Mouse (Mus musculus) intestine, postnatal 0 days (tissue): ENCODE data around the gene P4hb. TPM values are rescaled to one million over a fixed set of nuclear protein-coding genes. Genes with fewer than 3 reads are reported as not detected.
A peak's percentile ranks its signal among the peaks of the same experiment; 100 is the strongest.
"Not testable (repeated sequence)": the region's sequence is repeated elsewhere in the genome, so short reads cannot be mapped to it uniquely, and the experiment has no call there.

ENCODE experiments used
- ATAC-seq: fragments of 200-750 bp; cut with Nextera tagmentation; 2 replicates; pipeline ENCODE4 v1.8.0; 2017; ENCODE audit warnings: mild to moderate bottlenecking, moderate TSS enrichment, moderate library complexity
- H3K27ac ChIP-seq: fragments of 300-500 bp; sonication (generic); 2 replicates; pipeline ENCODE4 v1.5.1; 2014; ENCODE audit warnings: mild to moderate bottlenecking, low read depth, low read length, moderate library complexity
- H3K27me3 ChIP-seq: fragments of 300-500 bp; sonication (generic); replicated peaks from 2 replicates; pipeline ENCODE4 v1.6.1; 2014; ENCODE audit warnings: low read length, mixed read lengths; ENCODE audit not compliant: control insufficient read depth, insufficient read depth
- H3K36me3 ChIP-seq: fragments of 300-500 bp; sonication (generic); 2 replicates; pipeline ENCODE4 v1.6.1; 2014; ENCODE audit warnings: mild to moderate bottlenecking, moderate library complexity; ENCODE audit not compliant: control insufficient read depth, insufficient read depth
- H3K4me1 ChIP-seq: fragments of 300-500 bp; sonication (generic); replicated peaks from 2 replicates; pipeline ENCODE4 v1.6.1; 2014; ENCODE audit warnings: antibody characterized with exemption, low read length, mixed read lengths; ENCODE audit not compliant: control insufficient read depth, insufficient read depth
- H3K4me2 ChIP-seq: fragments of 300-500 bp; sonication (generic); replicated peaks from 2 replicates; pipeline ENCODE4 v1.6.1; 2014; ENCODE audit warnings: low read depth, mild to moderate bottlenecking, moderate library complexity
- H3K4me3 ChIP-seq: fragments of 300-500 bp; sonication (generic); 2 replicates; pipeline ENCODE4 v1.5.1; 2014; ENCODE audit warnings: low read depth, low read length
- H3K9ac ChIP-seq: fragments of 300-500 bp; sonication (generic); 2 replicates; pipeline ENCODE4 v1.6.1; 2014; ENCODE audit warnings: mild to moderate bottlenecking, low read depth, low read length
- H3K9me3 ChIP-seq: fragments of 300-500 bp; sonication (generic); 2 replicates; pipeline ENCODE4 v1.6.1; 2016; ENCODE audit warnings: mixed run types; ENCODE audit not compliant: control insufficient read depth
- CTCF ChIP-seq: sonication (generic); IDR thresholded peaks from 2 replicates; pipeline ENCODE4 v1.5.1; 2016; ENCODE audit warnings: low read depth, mild to moderate bottlenecking, control low read depth, antibody characterized with exemption, moderate library complexity
- WGBS: fragments of 180-500 bp; shearing (Covaris S2); extraction: QIAGEN DNeasy Blood & Tissue Kit; methylation state at CpG from one replicate; pipeline ENCODE4 v1.1.7; 2014; 5-methylcytosine and 5-hydroxymethylcytosine counted together
- polyA plus RNA-seq: library from polyadenylated mRNA; unstranded; fragments of >200 nt; fragmentation: Nextera tagmentation; extraction: Ambion mirVana; gene quantifications from 2 replicates; pipeline ENCODE4 v1.2.1, GENCODE M21; 2015

The P4hb gene
- polyA plus RNA-seq, 1 experiment from 2014 or later = 2,539 TPM

GRCm38 (mm10) chr11:120571122-120571521 lies 1.9 kb downstream of the P4hb start:
- TF ChIP-seq CTCF = no peak
- Histone ChIP-seq H3K4me1 (0 out of 2 replicates have a peak, but pooled peaks cover 8% of the 10 kb centered on the region), H3K9me3 (no peaks in the 10 kb centered on the region), H3K36me3 (peaks cover 50% of the 10 kb centered on the region), H3K27ac (peak overlapping the region; percentile 83), H3K4me2 (peak overlapping the region; percentile 69), H3K9ac (peak overlapping the region; percentile 98), H3K27me3 (no peaks in the 10 kb centered on the region), H3K4me3 (peak overlapping the region; percentile 92)
- 56% methylated on average over 3 of the region's 3 CpGs for WGBS
- peak; percentile 6; the same call in 1 of the 2 replicates for ATAC-seq

GRCm38 (mm10) chr11:120568324-120568723 lies 4.7 kb downstream of the P4hb start:
- H3K9ac ChIP-seq = 0 out of 2 replicates have a peak overlapping the region, but pooled peaks have one; percentile 11
- no peak overlapping the region for H3K4me3 ChIP-seq
- no peaks in the 10 kb centered on the region for H3K27me3 ChIP-seq
- 0 out of 2 replicates have a peak, but pooled peaks cover 7% of the 10 kb centered on the region for H3K4me1 ChIP-seq
- ATAC-seq = no peak
- H3K4me2 ChIP-seq = peak overlapping the region; percentile 38; the same call in 1 of the 2 replicates
- H3K9me3 ChIP-seq = no peaks in the 10 kb centered on the region
- H3K36me3 ChIP-seq = peaks cover 77% of the 10 kb centered on the region
- H3K27ac ChIP-seq = peak overlapping the region; percentile 54
- 83% methylated on average over 6 of the region's 6 CpGs for WGBS
- TF ChIP-seq CTCF = no peak

GRCm38 (mm10) chr11:120565114-120565513 lies 7.9 kb downstream of the P4hb start:
- H3K4me1 ChIP-seq = 0 out of 2 replicates have a peak, but pooled peaks cover 4% of the 10 kb centered on the region
- H3K4me2 ChIP-seq = no peak overlapping the region
- no peaks in the 10 kb centered on the region for H3K27me3 ChIP-seq
- H3K4me3 ChIP-seq = no peak overlapping the region
- no peak for ATAC-seq
- no peak overlapping the region for H3K9ac ChIP-seq
- no peak for TF ChIP-seq CTCF
- peaks cover 95% of the 10 kb centered on the region for H3K36me3 ChIP-seq
- 0 out of 2 replicates have a peak overlapping the region, but pooled peaks have one; percentile 21 for H3K27ac ChIP-seq
- no peaks in the 10 kb centered on the region for H3K9me3 ChIP-seq
- 67% methylated on average over 9 of the region's 9 CpGs for WGBS

- 91% methylated on average over 13 of the region's 13 CpGs for WGBS
- H3K4me2 ChIP-seq = no peak overlapping the region
- TF ChIP-seq CTCF = no peak
- no peak overlapping the region for H3K27ac ChIP-seq
- peaks cover 90% of the 10 kb centered on the region for H3K36me3 ChIP-seq
- ATAC-seq = no peak
- 0 out of 2 replicates have a peak, but pooled peaks cover under 1% of the 10 kb centered on the region for H3K4me1 ChIP-seq
- H3K4me3 ChIP-seq = no peak overlapping the region
- no peak overlapping the region for H3K9ac ChIP-seq
- no peaks in the 10 kb centered on the region for H3K9me3 ChIP-seq
- H3K27me3 ChIP-seq = no peaks in the 10 kb centered on the region
Observed at GRCm38 (mm10) chr11:120562949-120563348, 10.1 kb downstream of the P4hb start.

- 90% methylated on average over 13 of the region's 13 CpGs for WGBS
- TF ChIP-seq CTCF = no peak
- Histone ChIP-seq H3K4me2 (no peak overlapping the region), H3K27me3 (no peaks in the 10 kb centered on the region), H3K9me3 (no peaks in the 10 kb centered on the region), H3K27ac (peak overlapping the region; percentile 50), H3K4me1 (no peaks in the 10 kb centered on the region), H3K4me3 (no peak overlapping the region), H3K9ac (no peak overlapping the region), H3K36me3 (peaks cover 72% of the 10 kb centered on the region)
- no peak for ATAC-seq
Observed at GRCm38 (mm10) chr11:120560952-120561728, 11.9 kb downstream of the P4hb start.

- not testable (repeated sequence) for H3K9me3 ChIP-seq, H3K9ac ChIP-seq, ATAC-seq, H3K4me1 ChIP-seq, H3K27ac ChIP-seq, H3K27me3 ChIP-seq, H3K4me2 ChIP-seq, H3K4me3 ChIP-seq
- WGBS = 90% methylated on average over 6 of the region's 6 CpGs
- peaks cover 50% of the 10 kb centered on the region for H3K36me3 ChIP-seq
- peak; percentile 26 for TF ChIP-seq CTCF
Observed at GRCm38 (mm10) chr11:120558843-120559242, 14.2 kb downstream of the P4hb start.
